Mouse (Mus musculus) heart, adult 2 months (tissue): ENCODE data around the gene Ostf1.

Experiments used
- CTCF ChIP-seq: fragments of 200-600 bp; IDR thresholded peaks from 2 replicates; pipeline ENCODE4 v1.8.1; 2022; ENCODE audit warnings: antibody characterized with exemption, mild to moderate bottlenecking, moderate library complexity
- EP300 ChIP-seq: fragments of 200-500 bp; IDR thresholded peaks from 2 replicates; pipeline ENCODE4 v1.6.1; 2011; ENCODE audit warnings: low read depth, low read length, control low read depth; ENCODE audit not compliant: insufficient read depth
- POLR2A ChIP-seq: fragments of 200-500 bp; IDR thresholded peaks from 2 replicates; pipeline ENCODE4 v1.6.1; 2011; ENCODE audit warnings: mild to moderate bottlenecking, low read depth, low read length, control low read depth; ENCODE audit not compliant: insufficient read depth

DNA sequence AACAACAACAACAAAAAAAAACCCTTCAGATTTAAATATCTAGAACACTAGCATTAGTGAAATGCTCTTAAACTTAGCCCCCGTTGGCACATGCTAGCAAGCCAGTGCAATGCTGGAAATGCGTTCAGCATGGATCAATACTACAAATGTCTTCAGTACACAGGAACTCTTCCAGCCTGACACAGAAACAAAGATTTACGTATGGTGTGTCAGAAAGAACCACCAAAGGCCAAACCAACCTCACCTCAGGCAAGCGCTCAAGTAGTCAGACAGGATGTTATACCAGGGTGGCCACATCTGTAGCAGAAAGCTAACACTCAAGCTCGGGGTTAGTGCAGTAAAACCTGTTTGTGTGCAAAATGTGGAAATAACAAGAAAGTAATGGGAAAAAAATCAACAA is 12.6 kb downstream of the Ostf1 start:
- TF ChIP-seq POLR2A (no peak), CTCF (no peak), EP300 (no peak)
